Mouse (Mus musculus) urinary bladder, postnatal 10 days (tissue): Measurements from ENCODE around the gene Nek4.

Source experiments
- DNase-seq: peaks from one replicate; pipeline ENCODE4 v3.0.0; 2022; ENCODE audit warnings: low spot score

Nek4 gene

DNA sequence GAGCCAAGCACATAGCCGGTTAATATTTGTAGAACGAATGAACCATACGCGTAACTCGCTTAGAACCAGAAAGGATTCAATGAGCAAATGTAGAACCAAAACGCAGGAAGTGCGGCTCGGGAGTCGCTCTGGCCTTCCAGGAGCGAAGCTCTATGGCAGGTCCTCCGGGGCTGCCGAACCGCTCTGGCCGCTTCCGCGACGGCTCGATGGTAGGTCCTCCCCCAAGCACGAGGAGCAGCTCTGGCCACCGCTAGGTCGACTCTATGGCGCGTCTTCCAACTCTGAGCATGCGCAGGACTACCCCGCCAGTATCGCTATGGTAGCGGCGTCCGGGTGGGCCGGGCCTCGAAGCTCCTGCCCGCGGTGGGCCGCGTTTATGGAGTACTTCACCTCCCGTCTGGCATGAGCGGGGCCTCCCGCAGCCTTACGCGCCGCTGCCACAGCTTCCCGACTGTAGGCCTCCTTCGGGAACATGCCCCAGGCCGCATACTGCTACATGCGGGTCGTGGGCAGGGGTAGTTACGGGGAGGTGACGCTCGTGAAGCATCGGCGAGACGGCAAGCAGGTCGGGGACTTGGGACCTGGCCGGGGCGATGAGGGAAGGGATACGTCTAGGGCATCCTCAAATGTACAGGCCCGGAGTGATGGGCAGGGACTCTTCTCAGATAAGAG is at the start of gene Nek4:
TSS of gene Nek4 (plus strand) at position 224 of the 672 bp plus-strand sequence.
- peak; percentile 82 for DNase-seq

DNA sequence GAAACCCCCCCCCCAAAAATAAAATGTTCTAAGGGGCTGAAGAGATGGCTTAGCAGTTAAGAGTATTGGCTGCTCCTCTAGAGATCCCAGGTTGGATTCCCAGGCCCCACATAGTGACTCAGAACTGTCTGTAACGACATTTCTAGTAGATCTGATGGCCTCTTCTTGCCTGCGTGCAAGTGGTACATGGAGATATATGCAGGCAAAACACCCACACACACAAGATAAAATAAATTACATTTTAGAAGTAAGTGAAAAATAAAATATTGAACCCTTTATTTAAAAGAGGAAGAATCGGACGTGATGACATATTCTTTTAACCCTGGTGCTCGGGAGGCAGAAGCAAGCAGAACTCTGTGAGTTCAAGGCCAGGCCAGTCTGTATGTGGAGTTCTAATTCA is 48.5 kb upstream of the Nek4 start:
- no peak for DNase-seq

DNA sequence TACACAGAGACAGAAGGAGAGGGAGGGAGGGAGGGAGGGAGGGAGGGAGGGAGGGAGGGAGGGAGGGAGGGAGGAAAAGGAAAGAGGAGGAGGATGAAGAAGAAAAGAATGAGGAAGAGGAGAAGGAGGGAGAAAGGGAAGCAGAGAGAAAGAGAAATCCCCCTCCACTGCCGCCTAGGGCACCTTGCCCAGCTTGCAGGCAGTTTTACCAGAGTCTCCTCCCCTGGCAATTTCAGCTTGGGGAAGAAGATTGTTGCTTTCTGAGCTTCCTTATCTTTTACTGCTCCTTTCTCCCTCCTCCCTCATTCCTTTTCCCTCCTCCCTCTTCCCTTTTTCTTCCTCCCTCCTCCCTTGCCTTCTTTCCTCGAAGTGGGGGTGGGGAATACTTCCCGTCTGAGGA is 48.1 kb upstream of the Nek4 start:
- no peak for DNase-seq

DNA sequence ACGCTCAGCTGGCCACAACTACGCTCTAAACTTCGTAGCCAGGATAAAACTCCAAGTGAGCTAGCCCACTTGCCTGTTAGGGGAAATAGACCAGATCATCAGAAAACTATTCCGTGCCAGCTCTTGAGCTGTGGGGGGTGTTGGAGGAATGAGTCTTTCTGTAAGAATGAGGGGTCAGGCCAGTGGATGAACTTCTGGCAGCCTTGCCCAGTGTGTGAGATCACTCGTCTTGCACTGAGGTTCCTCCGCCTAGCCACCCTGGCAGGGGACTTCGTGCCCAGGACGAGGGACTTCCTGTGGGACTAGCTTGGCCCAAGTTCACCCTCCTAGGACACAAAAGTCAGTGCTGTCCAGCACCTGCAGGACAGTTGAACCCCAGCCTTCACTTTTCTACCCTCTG is 46.9 kb upstream of the Nek4 start:
- DNase-seq: no peak

DNA sequence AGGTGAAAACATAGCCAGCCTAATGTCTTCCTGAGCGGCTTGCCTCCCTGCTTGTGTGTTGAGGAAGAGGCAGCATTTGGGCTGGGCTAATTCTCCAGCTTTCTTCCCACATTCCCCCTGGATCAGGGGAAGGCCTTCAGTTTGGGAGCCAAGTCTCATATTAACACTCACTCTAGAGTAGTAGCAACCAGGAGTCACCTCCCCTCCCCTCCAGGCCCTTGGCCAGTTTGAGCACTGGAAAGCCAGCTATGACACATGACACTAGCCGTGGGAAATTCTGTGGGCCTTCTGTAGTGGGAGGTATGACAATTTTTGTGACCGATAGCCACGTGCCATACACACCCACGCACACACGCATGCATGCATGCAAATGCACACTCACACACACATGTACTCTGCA is 45.2 kb upstream of the Nek4 start:
- no peak for DNase-seq

DNA sequence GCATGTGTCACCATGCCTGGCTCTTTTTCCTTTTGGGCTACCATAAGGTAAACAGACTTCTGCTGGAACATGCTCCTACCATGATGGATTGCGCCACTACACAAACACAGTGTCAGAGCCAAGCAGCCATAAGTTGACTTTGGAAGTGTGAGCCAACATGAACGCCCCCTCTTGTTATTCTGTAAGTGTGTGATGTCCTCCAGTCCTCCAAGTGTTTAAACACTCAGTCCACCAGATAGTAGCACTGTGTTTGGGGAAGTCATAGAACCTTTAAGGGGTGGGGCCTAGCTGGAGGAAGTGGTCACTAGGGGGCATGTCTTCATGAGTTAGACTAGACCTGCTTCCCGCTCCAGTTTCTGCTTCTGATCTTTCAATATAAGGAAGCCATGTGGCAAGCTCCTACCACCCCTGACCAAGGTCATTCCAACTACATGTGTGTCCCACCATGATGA is 43.3 kb upstream of the Nek4 start:
- no peak for DNase-seq

DNA sequence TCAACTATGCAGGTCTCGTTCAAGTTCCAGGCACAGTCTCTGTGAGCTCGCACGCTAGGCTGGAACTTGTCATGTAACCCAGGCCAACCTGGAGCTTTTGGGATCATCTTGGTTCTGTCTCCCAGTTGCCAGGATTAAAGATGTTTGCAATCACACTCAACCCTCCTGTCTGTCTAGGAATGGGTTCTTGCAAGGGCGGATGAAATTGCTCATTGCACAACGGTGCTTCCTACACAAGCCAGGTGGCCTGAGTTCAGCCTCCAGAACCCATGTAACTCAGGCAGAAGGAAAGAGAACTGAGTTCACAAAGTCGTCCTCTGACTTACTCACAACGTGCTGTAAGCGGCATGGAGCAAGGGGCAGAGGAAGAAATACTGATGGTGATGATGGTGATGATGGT is 40.0 kb upstream of the Nek4 start:
- DNase-seq: no peak

DNA sequence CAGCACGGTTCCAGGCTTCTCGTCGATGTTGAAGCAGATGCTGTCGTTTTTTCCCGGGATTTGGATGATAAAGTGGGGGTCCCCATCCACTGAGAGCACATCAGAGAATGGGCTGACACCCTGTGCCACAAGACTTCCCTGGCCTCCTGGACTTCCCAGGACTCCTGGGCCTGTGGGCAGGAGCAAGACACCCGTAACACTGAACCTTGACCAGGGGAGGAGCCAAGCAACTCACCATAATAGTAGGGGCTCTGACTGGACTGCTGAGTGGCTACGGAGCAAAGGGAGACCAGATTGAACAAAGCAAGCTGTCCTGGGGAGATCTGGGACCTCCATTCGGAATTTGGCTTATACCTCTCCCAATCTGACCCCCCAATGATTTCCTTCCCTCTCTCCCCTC is 38.5 kb upstream of the Nek4 start:
- no peak for DNase-seq

DNA sequence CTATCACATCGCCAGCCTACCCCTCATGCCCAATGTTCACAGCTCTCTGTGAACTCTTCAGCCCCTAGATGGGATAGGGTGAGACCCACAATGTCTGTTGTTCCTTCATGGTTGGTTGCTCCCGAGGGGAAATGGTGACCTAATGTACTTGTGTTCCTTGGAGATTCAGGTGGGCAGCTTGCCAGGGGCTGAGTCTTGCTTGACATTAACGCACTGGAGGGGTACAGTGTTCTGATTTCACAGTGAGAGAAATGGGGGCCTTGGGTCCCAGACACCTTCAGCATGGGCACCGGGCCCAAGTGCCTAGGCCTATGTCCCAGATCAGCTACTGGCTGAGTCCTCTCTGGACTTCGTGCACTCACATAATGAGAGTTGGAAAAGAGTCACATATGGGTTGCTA is 37.8 kb upstream of the Nek4 start:
- no peak for DNase-seq

DNA sequence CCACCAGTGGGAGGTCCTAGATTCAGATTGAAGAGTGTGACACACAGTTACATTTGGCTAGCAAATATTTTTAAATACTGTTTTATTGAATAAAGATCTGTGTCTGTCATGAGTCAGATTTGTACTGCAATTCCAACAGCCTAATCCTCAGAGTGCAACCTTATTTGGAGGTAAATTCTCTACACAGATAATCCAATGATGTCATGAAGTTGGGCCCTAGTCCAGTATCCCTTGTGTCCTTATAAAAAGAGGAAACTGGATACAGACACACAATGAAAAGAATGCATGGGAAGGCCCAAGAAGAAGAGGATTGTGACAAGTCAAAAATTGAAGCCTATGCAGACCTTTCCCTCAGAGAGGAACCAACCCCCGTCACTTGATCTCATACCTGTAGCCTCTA is 34.7 kb upstream of the Nek4 start:
- no peak for DNase-seq

DNA sequence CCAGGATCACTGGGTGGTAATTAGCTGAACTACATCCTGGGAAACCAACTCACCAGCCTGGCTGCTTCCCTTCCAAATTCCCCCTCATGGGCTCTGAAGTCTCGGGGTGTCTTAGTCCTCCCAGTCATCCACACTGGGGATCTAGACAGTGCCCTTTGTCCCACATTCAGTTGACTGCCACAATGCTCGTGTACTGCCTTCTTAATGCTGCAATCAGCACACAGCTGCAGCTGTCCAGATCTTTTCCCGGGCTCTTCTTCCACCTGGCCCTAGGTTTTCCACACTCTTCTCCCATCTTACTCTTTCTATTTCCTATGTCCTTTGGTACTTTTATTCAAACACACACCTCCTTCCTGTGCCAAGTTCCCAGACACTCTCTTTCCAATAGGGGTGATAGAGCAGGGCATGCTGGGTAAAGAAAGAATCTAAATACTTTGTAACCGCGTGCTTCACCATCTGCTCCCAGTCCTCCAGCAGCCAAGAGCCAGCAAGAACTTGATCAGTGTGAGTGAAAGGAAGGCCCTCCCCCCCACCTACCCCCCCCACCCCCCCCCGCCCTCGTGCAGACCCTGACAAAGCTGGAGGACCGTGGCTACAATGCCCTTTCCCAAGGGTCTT is 29.0 kb upstream of the Nek4 start:
- DNase-seq: no peak

DNA sequence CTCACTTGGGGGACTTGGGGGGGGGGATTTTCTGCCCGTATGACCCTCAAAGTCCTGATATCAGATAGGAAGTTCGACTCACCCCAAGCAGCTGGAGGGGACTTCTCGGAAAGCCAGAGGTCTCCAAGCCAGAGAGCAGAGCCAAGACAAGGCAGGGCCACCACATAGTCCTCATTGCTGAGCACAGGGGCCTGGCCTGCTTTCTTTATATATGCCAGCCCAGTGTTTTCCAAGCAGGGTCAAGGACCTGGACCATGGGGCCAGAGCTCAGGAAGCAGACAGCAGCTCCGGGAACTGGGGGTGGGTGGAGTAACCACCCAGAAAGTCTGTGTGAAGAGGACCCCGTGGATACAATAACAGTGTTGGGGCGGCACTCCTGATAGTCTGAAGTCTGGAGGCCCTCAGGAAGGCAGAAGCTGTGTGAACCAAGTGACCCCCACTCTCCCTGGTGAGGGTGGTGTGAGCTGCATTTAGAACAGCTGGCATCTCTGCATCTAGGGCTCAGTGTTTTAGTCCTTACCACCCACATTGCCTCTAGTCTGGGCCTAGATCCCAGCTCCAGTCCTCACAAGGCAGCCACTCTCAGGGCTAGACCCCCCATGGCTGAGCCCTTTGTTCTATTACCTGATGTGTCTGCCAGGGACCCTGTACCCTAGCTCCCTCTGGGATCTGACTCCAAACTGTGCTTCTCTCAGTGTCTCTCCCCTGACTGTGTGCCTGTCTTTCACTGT is 27.6 kb upstream of the Nek4 start, which contains the start of gene Itih3:
TSS of gene Itih3 (minus strand) at position 386 of the 731 bp plus-strand sequence.
- DNase-seq: no peak

DNA sequence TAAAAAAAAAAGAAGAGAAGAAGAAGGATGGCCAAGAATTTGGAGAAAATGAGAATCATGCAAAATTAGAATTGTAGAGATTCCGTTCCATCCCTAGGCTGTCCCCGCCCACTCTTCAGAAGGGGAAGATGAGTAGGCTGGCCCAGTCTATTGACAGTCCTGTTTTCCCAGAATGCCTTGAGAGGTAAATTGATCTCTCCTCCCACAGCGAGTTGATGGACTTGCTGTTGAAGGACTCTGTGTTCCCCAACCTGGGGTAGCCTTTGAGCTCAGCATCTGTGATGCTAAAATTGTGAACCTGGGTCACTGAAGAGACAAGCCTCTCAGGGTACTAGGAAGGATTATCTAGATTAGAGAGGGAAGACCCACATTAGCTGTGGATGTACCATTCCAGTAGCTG is 25.7 kb upstream of the Nek4 start:
- DNase-seq: no peak

DNA sequence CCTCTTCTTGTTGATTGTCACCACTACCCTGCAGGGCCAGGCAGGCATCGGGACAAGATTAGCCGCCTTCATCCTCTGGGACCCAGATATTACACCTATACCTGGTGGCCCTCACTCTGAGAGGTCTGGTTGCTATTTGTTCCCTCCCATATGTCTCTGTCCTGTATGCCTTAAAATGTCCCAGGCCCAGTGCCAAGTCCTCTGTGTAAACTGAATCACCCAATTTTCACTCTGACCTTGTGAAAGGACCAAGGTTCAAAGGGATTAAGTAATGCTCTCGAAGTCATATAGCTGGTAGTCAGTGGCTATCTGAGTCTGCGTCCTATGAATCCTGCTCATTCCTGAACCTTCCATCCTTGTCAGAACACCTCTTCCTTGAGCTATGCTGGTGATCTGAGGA is 20.8 kb upstream of the Nek4 start:
- no peak for DNase-seq

DNA sequence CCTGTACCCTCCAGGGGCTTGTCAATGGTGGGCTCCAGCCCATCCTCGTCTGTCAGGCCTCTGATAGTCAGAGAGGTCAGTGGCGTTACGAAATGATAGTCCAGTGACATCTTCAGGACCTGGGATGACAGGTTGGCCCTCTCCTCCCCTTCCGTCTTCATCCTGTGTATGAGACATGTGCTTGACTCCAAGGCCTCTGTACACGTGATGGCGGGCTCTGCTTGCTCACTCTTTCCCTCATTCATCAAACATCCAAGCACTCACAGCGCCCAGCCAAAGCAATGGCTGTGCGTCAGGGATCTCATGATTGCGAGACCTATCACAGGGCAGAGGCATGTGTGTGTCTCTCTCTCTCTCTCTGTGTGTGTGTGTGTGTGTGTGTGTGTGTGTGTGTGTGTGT is 17.8 kb upstream of the Nek4 start:
- no peak for DNase-seq

DNA sequence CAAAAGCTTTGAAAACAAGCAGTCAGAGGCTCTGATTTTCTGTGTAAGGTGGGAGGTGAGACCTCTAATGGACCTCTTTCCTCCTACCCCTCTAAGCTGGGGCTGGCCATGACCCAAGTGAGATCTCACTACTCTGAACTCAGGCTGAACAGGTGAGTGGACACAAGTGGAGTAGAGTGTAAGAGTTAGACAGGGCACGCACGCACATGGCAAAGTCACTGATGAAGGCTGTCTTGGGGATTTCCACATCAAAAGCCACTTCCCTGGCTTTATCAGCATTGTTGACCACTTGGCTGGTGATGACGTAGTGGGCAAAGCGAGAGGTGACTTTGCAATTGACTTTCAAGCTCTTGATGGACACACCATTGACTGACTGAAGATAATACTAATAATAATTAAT is 8.9 kb upstream of the Nek4 start:
- DNase-seq: no peak

DNA sequence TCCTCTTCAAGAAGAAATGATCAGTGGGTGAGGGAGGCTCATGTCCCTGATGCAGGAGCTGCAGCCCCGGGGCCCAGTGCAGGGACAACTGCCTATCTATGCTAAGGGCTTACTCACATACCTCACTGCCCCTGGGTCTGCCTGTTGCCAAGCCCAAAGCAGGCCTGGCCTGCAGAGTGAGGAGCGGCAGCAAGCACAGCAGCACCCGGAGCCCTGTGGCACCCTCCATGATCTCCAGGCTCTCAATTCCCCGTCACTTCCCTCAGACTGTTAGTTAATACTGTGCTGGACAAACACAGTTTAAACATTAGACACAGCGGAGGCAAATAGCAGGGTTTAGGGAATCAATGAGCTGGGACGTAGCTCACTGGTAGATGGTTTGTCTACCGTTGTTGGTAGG is 8.1 kb upstream of the Nek4 start, which contains the start of gene Itih1:
TSS of gene Itih1 (minus strand) at position 252 of the 400 bp plus-strand sequence.
- DNase-seq: no peak

DNA sequence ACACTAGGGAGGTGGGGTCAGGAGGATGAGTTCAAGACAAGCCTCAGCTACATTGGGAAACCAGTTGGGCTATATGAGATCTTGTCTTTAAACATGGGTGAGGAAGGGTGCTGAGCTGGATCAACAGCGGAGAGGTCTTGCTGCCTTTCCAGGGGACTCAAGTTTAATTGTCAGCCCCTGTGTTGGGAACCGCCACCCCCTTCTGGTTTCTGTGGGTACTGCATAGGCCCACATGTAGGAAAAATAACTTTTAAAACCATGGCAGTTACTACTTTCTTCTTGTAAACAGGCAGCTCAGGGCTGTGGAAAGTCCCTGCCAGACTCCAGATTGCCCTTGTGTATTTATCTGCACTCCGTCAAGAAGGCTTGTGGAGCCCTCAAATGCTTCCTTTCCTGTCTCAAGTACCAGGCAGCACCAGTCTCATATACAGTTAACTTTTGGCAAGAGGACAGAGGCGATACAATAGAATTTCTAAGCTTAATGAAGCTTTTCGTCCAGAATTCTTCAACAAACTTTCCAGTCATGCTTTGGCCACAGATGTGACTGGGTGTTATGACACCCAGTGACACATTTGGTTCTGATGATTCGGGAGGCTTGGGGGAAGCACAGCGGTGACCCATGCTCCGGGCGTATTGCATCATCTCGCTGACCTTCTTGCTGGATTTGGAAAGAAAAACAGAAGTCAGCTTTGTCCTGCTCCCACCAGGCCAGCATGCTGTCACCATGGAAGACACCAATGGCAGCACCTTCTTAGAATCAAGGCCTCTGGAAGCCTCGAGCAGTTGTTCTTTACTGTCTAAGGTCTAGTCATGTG is 7.1 kb upstream of the Nek4 start:
- DNase-seq: peak; percentile 30

DNA sequence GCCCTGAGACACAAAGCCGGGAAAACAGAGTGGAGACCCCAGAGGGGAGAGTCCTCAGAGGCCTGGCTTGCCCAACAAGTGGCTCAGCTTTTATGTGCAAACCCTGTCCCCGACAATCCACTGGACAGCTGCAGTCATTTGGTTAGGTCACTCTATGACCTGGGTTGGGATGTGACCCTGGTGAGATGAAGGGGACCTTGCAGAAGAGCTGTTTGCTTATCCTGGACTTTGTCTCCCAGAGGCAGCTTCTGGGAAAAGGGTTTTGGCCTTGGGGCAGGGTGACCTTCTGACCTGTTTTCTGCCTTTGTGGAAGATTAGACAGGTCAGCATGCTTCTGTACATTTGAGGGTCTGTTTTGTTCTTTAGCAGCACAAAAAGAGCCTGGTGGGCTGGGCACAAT is 6.4 kb upstream of the Nek4 start:
- no peak for DNase-seq

DNA sequence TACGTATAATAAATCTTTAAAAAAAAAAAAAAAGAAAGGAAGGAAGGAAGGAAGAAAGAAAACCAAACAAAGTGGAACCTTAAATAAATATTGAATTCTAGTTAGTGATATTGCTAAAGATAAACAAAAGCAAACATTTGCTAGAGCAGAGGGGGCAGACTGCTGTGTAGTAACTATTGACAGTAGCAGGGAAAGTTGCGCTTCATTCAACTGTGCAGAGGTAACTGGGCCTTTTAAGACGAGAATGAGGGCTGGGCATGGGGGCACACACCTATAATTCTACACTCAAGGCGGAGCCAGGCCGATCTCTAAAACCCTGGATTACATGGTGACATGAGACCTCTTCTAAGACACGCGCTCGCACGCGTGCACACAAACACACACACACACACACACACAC is 1.2 kb upstream of the Nek4 start:
- no peak for DNase-seq

DNA sequence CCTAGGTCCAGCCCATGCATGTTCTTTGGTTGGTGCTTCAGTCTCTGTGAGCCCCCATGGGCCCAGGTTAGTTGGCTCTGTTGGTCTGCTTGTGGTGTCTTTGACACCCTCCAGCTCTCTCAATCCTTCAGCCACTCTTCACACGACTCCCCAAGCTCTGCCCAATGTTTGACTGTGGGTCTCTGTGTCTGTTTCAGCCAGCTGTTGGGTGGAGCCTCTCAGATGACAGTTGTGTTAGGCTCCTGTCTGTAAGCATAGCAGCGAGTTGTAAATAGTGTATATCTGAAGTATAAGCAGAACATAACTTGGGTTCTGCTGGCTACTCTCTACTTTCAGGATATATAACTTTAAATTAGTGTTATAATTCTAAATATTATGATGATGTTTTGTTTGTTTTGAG is 7.3 kb downstream of the Nek4 start:
- DNase-seq: no peak

DNA sequence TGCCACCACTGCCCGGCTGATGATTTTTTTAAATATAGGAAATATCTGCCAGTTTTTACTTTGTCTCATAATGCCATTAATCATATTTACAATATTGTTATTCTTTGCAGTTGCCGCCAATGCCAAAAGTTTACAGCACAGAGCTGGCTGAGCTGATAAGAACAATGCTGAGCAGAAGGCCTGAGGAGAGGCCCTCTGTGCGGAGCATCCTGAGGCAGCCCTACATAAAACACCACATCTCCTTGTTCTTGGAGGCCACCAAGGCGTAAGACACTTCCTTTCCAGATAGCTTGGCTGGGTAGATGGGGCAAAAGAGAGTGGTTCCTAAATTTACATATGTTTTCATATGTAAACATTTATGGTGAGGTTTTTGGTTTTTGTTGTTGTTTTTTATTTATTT is 7.9 kb downstream of the Nek4 start:
- DNase-seq: no peak
